Mouse (Mus musculus) forebrain, embryonic 16.5 days (tissue): ENCODE data around the gene Ankrd10. TPM values are rescaled to one million over a fixed set of nuclear protein-coding genes. Genes with fewer than 3 reads are reported as not detected.
A peak's percentile ranks its signal among the peaks of the same experiment; 100 is the strongest.

ENCODE experiments used
- ATAC-seq: fragments of 200-750 bp; cut with Nextera tagmentation; 2 replicates; pipeline ENCODE4 v1.8.0; 2017; ENCODE audit warnings: mild to moderate bottlenecking, moderate library complexity
- H3K27ac ChIP-seq: fragments of 300-500 bp; sonication (generic); 2 replicates; pipeline ENCODE4 v1.5.1; 2014; ENCODE audit warnings: low read length, control low read depth
- H3K27me3 ChIP-seq: fragments of 300-500 bp; sonication (generic); replicated peaks from 2 replicates; pipeline ENCODE4 v1.6.1; 2014; ENCODE audit warnings: low read length; ENCODE audit not compliant: control insufficient read depth, insufficient read depth
- H3K36me3 ChIP-seq: fragments of 300-500 bp; sonication (generic); 2 replicates; pipeline ENCODE4 v1.6.1; 2014; ENCODE audit not compliant: control insufficient read depth, insufficient read depth
- H3K4me1 ChIP-seq: fragments of 300-500 bp; sonication (generic); replicated peaks from 2 replicates; pipeline ENCODE4 v1.6.1; 2014; ENCODE audit warnings: low read length; ENCODE audit not compliant: control insufficient read depth, insufficient read depth
- H3K4me2 ChIP-seq: fragments of 300-500 bp; sonication (generic); 2 replicates; pipeline ENCODE4 v1.6.1; 2014; ENCODE audit warnings: mild to moderate bottlenecking, low read length, control low read depth
- H3K4me3 ChIP-seq: fragments of 300-500 bp; sonication (generic); replicated peaks from 2 replicates; pipeline ENCODE4 v1.5.1; 2014; ENCODE audit warnings: mild to moderate bottlenecking, low read length, control low read depth
- H3K9ac ChIP-seq: fragments of 300-500 bp; sonication (generic); replicated peaks from 2 replicates; pipeline ENCODE4 v1.6.1; 2014; ENCODE audit warnings: low read depth, low read length, control low read depth
- H3K9me3 ChIP-seq: fragments of 300-500 bp; sonication (generic); 2 replicates; pipeline ENCODE4 v1.6.1; 2016; ENCODE audit warnings: low read length; ENCODE audit not compliant: control insufficient read depth
- WGBS: fragments of 180-500 bp; shearing (Covaris S2); extraction: QIAGEN DNeasy Blood & Tissue Kit; methylation state at CpG from one replicate; pipeline ENCODE4 v1.1.7; 2014; 5-methylcytosine and 5-hydroxymethylcytosine counted together
- polyA plus RNA-seq: library from polyadenylated mRNA; unstranded; fragments of >200 nt; fragmentation: Nextera tagmentation; extraction: Ambion mirVana; gene quantifications from 2 replicates; pipeline ENCODE4 v1.2.1, GENCODE M21; 2015

Ankrd10 gene
- polyA plus RNA-seq, 1 experiment from 2014 or later = 126 TPM

DNA sequence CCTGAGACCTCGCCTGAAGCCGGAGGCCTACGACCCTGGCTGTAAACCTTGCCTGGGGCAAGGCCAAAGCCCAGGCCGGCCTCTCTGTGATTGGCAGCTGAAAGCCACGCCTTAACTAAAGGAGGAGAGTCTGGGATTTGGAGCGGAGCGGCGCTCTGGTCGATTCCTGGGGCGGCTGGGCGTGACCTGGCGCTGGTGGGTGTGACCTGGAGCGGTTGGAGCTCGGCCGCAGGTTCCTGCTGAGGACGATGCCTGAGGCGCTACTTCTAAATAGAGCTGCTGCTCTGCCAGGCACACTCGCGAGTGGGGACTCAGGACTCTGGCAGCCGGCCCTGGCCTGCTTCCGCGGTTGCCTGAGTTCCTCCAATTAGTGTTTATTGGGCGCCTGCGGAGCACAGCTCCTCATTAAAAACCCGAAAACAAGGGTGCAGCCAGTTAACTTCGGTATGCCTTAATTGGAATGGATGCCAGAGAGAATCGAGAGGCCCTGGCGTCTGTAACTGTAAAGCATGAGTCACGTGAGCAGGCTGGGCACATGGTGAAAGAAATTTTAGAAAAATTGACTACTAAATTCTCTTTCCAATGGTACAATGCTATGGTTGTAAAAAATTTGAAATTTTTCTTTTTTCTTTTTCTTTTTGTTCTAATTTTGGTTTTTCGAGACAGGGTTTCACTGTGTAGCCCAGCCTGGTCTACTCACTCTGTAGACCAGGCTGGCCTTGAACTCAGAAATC is 934 bp upstream of the Ankrd10 start:
- WGBS = 2% methylated on average over 30 of the region's 30 CpGs

DNA sequence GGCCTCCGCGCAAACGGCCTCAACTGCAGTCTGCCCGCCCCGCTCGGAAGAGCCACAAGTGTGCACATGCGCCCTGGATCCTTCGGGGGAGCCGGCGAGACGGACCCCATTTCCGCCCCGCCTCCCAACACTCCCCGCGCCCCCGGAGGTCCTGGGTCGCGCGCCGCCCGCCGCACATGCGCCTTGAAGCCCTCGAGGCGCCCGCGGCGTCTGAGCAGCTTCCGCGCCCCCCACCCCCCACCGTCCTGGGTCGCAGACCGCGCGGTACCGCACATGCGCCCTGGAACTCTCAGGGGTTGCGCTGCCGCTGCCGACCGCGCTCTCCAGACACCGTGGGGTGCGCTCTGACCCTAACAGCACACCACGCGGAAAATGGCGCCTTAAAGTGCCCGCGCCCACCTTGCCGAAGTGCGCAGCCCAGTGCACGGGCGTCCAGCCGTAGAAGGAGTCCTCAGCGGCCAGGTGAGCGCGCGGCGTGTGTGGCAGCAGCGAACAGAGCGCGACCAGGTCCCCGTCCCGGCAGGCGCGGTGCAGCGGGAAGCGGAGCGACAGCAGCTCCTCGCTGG is 462 bp downstream of the Ankrd10 start:
- peak; percentile 85 for ATAC-seq
- H3K36me3 ChIP-seq = peaks cover 3% of the 10 kb centered on the region; the same call in 1 of the 2 replicates
- no peaks in the 10 kb centered on the region for H3K27me3 ChIP-seq
- under 1% methylated on average over 70 of the region's 70 CpGs for WGBS
- peak overlapping the region; percentile 98 for H3K27ac ChIP-seq
- H3K4me2 ChIP-seq = peak overlapping the region; percentile 92
- peaks cover 26% of the 10 kb centered on the region for H3K4me1 ChIP-seq
- H3K9me3 ChIP-seq = no peaks in the 10 kb centered on the region
- H3K9ac ChIP-seq = peak overlapping the region; percentile 97
- peak overlapping the region; percentile 97 for H3K4me3 ChIP-seq

More for the DNA sequence above, 934 bp upstream of the Ankrd10 start:
- Histone ChIP-seq H3K9me3 (peaks cover 5% of the 10 kb centered on the region; the same call in 1 of the 2 replicates), H3K4me3 (peak overlapping the region; percentile 97), H3K27ac (peak overlapping the region; percentile 98), H3K36me3 (peaks cover 5% of the 10 kb centered on the region; the same call in 1 of the 2 replicates), H3K9ac (peak overlapping the region; percentile 97), H3K4me2 (peak overlapping the region; percentile 92), H3K27me3 (no peaks in the 10 kb centered on the region), H3K4me1 (peaks cover 26% of the 10 kb centered on the region)
- peak; percentile 36 for ATAC-seq

DNA sequence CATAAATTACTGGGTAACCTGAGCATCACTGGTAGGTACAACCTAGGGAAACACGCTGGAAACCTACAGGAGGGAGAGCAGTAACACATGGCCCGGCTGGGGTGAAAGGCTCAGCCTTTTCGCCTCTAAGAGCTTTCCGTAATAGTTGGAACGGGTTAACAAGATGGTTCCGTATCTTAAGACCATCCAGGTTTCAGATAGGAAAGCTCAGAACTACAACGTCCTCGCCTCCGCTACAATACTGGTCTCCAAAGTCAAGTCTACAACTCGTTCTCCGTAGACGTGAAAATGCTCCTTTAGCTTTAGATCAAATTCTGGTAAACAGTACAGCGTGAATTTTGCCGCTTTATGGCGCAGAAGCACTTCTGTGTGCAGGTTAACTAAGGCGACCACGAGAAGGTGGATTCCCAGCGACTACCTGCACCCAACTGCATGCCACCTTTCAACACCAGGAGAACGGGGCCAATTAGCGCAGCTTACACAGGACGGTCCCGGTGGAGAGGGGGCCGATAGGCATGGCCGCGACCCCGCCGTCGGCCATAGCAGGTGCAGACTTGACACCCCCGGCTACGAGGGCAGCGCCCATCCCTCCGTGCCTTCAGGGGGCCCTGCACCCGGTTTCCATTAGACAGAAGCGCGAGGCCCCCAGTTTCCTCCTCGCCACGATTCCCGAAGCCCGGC is 1.1 kb downstream of the Ankrd10 start:
- Histone ChIP-seq H3K9me3 (no peaks in the 10 kb centered on the region), H3K4me1 (peaks cover 26% of the 10 kb centered on the region), H3K4me2 (peak overlapping the region; percentile 92), H3K36me3 (peaks cover 3% of the 10 kb centered on the region; the same call in 1 of the 2 replicates), H3K27ac (peak overlapping the region; percentile 98), H3K4me3 (peak overlapping the region; percentile 97), H3K27me3 (no peaks in the 10 kb centered on the region), H3K9ac (peak overlapping the region; percentile 97)
- under 1% methylated on average over 38 of the region's 39 CpGs for WGBS
- ATAC-seq = peak; percentile 6

DNA sequence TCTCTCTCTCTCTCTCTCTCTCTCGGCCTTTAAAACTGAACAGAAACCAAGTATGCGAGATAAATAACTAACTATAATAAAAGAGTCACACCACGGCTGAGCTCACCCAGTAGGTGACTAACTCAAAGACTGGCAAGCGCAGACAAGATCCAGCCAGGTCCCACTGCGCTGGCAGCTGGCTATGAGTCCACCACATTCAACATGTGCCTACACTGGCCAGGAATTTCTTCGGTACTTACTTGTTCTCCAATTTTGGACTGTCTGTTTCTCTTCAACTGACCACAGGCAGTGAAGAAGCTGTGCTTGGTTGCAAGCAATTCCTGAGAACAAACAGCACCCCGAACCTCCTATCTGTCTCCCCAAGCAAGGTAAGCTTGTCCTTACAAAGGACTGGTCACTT is 2.1 kb downstream of the Ankrd10 start:
- Histone ChIP-seq H3K9ac (no peak overlapping the region), H3K4me2 (peak overlapping the region; percentile 92), H3K27ac (no peak overlapping the region), H3K4me1 (peaks cover 29% of the 10 kb centered on the region), H3K36me3 (peaks cover 4% of the 10 kb centered on the region; the same call in 1 of the 2 replicates), H3K9me3 (no peaks in the 10 kb centered on the region), H3K4me3 (peak overlapping the region; percentile 97), H3K27me3 (no peaks in the 10 kb centered on the region)
- 44% methylated on average over 7 of the region's 7 CpGs for WGBS
- ATAC-seq = no peak

DNA sequence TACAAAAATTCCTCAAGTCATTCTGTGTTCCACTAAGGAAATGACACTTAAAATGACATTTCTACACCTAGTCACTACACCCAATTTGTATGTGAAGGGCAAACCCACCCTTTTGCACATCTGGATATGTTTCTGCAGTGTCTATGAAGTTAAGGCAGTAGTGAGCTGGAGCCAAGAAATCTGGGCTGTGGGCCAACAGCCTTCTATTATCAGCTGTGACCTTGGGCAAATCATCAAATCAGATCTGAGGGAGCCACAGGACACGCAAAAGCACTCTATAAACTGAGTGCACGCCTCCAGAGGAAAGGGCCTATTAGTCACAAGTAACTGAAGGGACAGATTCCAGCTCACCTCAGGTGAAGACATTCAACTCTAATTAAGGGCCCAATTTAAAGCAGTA is 3.2 kb downstream of the Ankrd10 start:
- H3K4me1 ChIP-seq = peaks cover 29% of the 10 kb centered on the region
- no peak overlapping the region for H3K27ac ChIP-seq
- peak overlapping the region; percentile 6; the same call in 1 of the 2 replicates for H3K4me2 ChIP-seq
- WGBS = 7% methylated on average over 2 of the region's 2 CpGs
- no peaks in the 10 kb centered on the region for H3K9me3 ChIP-seq
- no peak overlapping the region for H3K4me3 ChIP-seq
- H3K36me3 ChIP-seq = peaks cover 11% of the 10 kb centered on the region
- H3K9ac ChIP-seq = no peak overlapping the region
- no peak for ATAC-seq
- H3K27me3 ChIP-seq = no peaks in the 10 kb centered on the region

DNA sequence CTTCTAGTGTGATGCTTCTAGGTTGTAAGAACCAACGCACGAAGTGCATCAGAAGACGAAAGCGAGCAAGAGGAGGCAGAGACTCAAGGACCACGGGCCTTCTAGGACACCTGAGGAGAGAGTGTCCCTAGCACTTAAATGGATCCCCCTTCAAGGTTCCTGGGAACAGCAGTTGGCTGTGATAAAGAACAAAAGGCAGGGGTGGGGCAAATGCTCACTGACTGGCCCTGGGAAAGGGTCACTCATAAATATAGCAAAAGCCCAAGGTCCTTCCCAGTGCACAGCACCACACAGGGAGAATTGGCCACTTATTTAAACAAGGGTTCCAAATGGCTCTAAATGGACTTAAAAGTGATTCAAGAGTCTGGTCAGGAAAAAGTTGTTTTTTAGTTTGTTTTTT is 6.4 kb downstream of the Ankrd10 start:
- no peak for ATAC-seq
- H3K27me3 ChIP-seq = no peaks in the 10 kb centered on the region
- no peak overlapping the region for H3K4me2 ChIP-seq
- no peak overlapping the region for H3K9ac ChIP-seq
- H3K4me3 ChIP-seq = no peak overlapping the region
- peaks cover 22% of the 10 kb centered on the region for H3K4me1 ChIP-seq
- WGBS = 85% methylated on average over 5 of the region's 5 CpGs
- H3K36me3 ChIP-seq = peaks cover 17% of the 10 kb centered on the region
- H3K9me3 ChIP-seq = no peaks in the 10 kb centered on the region
- no peak overlapping the region for H3K27ac ChIP-seq

DNA sequence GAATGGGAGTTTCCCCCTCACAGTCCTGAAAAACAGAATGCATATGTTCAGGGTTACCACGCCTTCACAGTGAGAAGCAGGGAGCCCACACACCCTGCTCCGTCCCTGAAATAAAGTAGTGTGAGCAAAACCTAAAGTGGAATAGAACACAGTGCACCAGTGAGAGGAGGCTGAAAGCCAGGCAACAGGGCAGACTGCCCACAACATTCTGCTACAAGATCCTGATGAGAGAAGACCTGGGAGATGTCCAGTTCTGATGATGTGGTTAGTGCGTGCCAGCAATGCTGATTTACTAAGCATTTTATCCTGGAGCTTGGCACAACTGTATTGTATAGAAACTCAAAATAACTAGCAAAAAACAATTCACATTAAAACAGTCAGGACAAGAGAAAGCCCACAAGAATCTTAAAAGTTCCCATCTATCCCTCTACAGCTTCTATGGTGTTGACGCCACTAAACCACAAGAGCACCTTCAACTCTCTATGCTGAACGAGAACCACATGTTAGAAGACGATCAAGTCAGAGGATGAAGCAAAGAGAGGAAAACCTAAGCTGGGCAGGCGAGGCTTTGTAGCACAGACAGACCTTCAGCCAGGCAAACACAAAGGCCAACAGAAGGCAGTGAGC is 6.9 kb downstream of the Ankrd10 start:
- H3K4me3 ChIP-seq = no peak overlapping the region
- no peak for ATAC-seq
- H3K9ac ChIP-seq = no peak overlapping the region
- no peak overlapping the region for H3K4me2 ChIP-seq
- H3K27me3 ChIP-seq = no peaks in the 10 kb centered on the region
- peaks cover 17% of the 10 kb centered on the region for H3K36me3 ChIP-seq
- H3K9me3 ChIP-seq = no peaks in the 10 kb centered on the region
- no peak overlapping the region for H3K27ac ChIP-seq
- H3K4me1 ChIP-seq = peaks cover 16% of the 10 kb centered on the region
- 76% methylated on average over 7 of the region's 7 CpGs for WGBS

DNA sequence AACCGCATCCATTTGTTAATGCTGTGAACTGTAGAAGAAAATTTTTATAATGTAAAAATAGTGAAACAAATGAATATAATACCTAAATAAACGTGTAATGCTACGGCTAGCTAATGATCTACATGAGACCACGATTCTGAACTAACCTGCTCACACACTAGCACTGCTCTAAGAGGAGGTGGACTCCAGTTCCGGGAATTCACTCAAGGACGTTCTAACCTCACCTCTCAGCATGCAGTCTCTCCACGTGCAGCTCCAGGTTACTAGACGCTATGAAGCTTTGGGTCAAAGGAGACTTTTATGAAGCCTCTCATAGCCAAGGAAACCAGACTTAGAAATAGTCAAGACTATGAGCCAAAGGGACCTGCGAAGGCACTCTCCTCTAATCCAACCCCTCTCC is 7.8 kb downstream of the Ankrd10 start:
- Histone ChIP-seq H3K9ac (no peak overlapping the region), H3K27me3 (no peaks in the 10 kb centered on the region), H3K36me3 (peaks cover 17% of the 10 kb centered on the region), H3K9me3 (no peaks in the 10 kb centered on the region), H3K4me2 (no peak overlapping the region), H3K4me1 (peaks cover 7% of the 10 kb centered on the region), H3K27ac (no peak overlapping the region), H3K4me3 (no peak overlapping the region)
- ATAC-seq = no peak
- WGBS = 83% methylated on average over 9 of the region's 9 CpGs

DNA sequence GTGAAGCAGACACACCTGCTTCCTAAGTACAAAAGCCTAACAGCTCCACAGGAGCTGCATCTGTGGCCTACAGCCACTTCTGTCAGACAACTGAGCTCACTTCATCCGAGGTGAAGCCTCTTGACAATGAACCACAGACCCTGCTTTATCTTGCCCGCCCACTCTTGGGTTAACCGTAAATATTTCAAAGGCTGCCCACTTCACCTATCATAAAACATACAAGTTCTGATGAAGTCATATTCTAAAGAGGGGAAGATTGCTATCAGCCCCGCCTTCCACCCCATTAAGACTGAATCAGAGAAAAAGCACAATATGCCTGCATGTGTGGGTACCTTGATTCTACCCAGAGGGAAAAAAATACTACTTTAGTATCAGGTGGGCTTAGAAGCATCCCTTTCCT is 10.5 kb downstream of the Ankrd10 start:
- Histone ChIP-seq H3K9ac (no peak overlapping the region), H3K36me3 (peaks cover 17% of the 10 kb centered on the region), H3K4me2 (no peak overlapping the region), H3K27me3 (no peaks in the 10 kb centered on the region), H3K4me1 (peaks cover 3% of the 10 kb centered on the region; the same call in 1 of the 2 replicates), H3K27ac (no peak overlapping the region), H3K9me3 (no peaks in the 10 kb centered on the region), H3K4me3 (no peak overlapping the region)
- WGBS = 89% methylated on average over 4 of the region's 4 CpGs
- ATAC-seq = no peak
